Mouse (Mus musculus): ENCODE data around the gene Dpp7.

Gene Dpp7

DNA sequence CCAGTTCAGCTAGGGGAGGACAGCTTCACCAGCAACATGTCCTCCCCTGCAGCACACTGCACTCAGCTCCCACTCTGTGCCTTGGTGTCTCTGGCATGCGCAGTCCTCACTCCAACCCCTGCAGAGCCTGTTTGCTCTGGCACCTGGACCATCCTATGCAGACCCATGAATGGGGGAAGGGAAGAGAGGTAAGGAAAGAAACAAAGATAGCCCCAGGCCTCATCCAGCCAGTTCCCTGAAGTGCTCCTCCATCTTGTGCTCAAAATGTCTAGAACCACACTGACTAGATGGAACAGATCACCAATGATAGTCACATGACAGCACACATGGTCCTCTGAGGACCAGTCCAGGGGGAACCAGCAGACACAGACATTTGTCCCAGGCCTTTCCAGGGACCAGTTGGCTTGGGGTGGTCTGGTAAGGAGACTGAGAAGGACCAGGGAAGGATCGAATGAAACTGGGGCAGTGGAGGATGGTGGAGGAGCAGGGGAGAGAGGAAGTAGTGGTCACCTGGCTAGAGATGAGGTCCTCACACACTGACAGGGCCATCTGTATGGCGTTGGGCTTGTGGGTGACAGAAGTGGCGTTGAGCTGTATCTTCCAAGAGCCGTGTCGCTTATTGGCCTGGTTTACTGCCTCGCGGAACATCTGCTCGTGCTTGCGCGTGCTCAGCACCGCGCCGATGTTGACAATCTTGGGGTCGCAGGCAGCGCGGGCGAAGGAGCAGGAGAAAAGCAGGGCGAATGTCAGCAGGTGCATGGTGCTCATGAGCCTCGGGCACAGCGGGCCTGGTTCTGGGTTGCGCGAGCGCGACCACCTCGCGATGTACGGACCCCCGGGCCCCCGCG is 37.8 kb downstream of the Dpp7 start:
- no peak for DNase-seq (ENCODE audit: extremely low read depth, insufficient read length, low spot score)

DNA sequence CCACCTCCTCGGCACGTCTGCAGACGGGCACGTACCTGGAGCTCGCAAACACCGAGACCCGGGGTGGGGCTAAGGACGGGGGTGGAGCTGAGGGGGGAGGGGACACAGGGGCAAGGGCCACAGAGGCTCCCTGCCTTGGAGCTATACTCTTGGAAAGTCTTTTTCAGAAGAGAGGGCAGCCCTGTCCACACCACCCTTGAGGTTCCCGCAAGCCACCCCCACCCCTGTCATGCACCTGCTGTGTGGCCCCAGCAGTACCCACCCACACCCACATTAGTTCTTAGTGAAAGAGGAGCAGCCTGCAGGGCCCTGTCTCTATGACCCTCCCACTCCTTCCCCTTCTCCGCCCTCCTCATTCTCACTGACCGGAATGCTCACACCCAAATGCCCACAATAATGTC is 44.7 kb downstream of the Dpp7 start:
- no peak for DNase-seq (ENCODE audit: extremely low read depth, insufficient read length, low spot score)

DNA sequence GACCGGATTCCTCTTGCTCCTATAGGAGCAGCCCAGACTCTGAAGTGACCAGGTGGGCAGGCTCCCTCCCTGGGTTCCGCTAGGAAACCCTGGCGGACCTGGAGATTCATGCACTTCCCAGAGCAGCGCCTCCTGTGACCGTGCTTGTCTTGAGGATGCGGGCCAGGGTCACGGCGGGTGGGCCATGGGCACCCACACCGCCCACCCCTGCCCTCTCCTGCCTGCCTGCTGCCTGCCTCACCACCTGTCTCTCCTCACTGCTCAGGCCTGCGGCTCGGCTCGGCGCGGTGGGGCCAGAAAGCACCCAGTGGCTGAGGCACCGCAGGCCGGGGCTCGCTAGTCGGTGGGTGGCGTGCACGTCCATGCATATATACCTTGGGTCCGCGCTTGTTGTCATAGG is 45.2 kb downstream of the Dpp7 start:
- no peak for DNase-seq (ENCODE audit: extremely low read depth, insufficient read length, low spot score)

- no peak for DNase-seq (ENCODE audit: extremely low read depth, insufficient read length, low spot score)
Measured at GRCm38 (mm10) chr2:25310180-25310579, 46.0 kb downstream of the Dpp7 start.

GRCm38 (mm10) chr2:25305587-25306359 is 50.4 kb downstream of the Dpp7 start:
- DNase-seq (ENCODE audit: extremely low read depth, insufficient read length, low spot score): no peak

GRCm38 (mm10) chr2:25304657-25305541 is 51.3 kb downstream of the Dpp7 start:
- DNase-seq (ENCODE audit: extremely low read depth, insufficient read length, low spot score): no peak

GRCm38 (mm10) chr2:25303931-25304656 is 52.1 kb downstream of the Dpp7 start:
- DNase-seq (ENCODE audit: extremely low read depth, insufficient read length, low spot score): no peak

- DNase-seq (ENCODE audit: extremely low read depth, insufficient read length, low spot score): no peak
Measured at GRCm38 (mm10) chr2:25303452-25303851, 52.7 kb downstream of the Dpp7 start.

Data from 3134 (cell line).